Mouse (Mus musculus): ENCODE data around the gene Gm11937. TPM values are rescaled to one million over a fixed set of nuclear protein-coding genes. Genes with fewer than 3 reads are reported as not detected.
A peak's percentile ranks its signal among the peaks of the same experiment; 100 is the strongest.

Gene Gm11937
- polyA plus RNA-seq, 1 experiment from 2014 or later, result not detected

DNA sequence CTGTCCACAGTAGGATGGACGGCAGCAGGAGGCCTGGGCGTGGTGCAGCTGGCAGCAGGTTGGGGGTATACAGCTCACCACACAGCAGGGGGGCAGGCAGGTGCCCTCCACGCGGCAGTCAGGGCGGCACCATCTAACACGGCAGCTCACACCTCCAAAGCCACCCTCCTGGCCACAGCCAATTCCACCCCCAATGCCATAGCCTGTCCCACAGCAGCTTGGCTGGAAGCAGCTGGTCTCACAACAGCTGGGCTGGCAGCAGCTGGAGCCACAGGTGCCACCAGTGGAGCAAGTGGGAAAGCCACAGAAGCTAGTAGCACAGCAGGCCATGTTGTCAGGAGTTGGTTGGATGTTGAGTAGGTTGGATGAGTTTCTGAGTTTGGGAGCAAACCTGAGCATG lies 29.4 kb downstream of the Gm11937 start, which contains the start of gene Krtap1-5:
Gene Krtap1-5 (minus strand): TSS at position 381 of the 400 bp plus-strand sequence.
- H3K9me3 ChIP-seq (ENCODE audit: control insufficient read depth, low read length), result no peaks in the 10 kb centered on the region
- no peak within 1 kb of the TSS for H3K4me3 ChIP-seq (ENCODE audit: control insufficient read depth in 1 of 2, insufficient read depth in 1 of 2, low read depth in 1 of 2, low read length in 2 of 2)
- H3K4me1 ChIP-seq (ENCODE audit: control insufficient read depth in 2 of 2, insufficient read depth in 2 of 2, low read length in 2 of 2), result no peaks in the 10 kb centered on the region
- 74% methylated on average over 6 of the region's 6 CpGs for WGBS
- H3K27ac ChIP-seq (replicated peaks in 1 of 2; ENCODE audit: control insufficient read depth in 1 of 2, insufficient read depth in 1 of 2, low read depth in 2 of 2, low read length in 2 of 2), result no peak within 1 kb of the TSS
- no peaks in the 10 kb centered on the region for H3K36me3 ChIP-seq (ENCODE audit: control insufficient read depth, insufficient read depth, low read length)
- no peaks in the 10 kb centered on the region for H3K27me3 ChIP-seq (ENCODE audit: control insufficient read depth, insufficient read depth, low read length)
- no peak within 1 kb of the TSS for H3K4me2 ChIP-seq (ENCODE audit: low read length)
- no peak within 1 kb of the TSS for H3K9ac ChIP-seq (ENCODE audit: low read length)
- no peak for ATAC-seq (ENCODE audit: insufficient number of reproducible peaks, insufficient read depth, low FRiP score, low read depth)

DNA sequence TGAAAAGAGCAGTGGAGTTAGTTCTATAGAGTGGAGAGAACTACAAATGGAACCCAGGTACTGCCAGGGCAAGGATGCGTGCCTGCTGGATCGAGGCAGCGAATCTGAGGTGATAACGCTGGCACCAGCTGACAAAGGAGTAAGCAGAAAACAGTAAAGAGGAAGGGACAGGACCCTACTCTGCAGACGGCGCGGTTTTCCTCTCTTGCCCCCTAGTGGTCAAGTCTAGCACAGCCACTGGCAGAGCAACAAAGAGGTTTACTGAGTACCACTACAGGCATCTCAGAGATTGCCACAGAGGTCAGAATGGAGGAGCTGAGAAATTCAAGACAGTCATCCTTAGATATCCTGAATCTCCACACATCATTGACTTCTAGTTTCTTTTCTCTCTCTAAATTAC lies 35.9 kb downstream of the Gm11937 start:
- no peak for ATAC-seq (ENCODE audit: insufficient number of reproducible peaks, insufficient read depth, low FRiP score, low read depth)
- peak overlapping the region; percentile 50 for H3K4me2 ChIP-seq (ENCODE audit: low read length)
- no peak overlapping the region for H3K9ac ChIP-seq (ENCODE audit: low read length)
- H3K36me3 ChIP-seq (ENCODE audit: control insufficient read depth, insufficient read depth, low read length), result no peaks in the 10 kb centered on the region
- H3K4me1 ChIP-seq (ENCODE audit: control insufficient read depth in 2 of 2, insufficient read depth in 2 of 2, low read length in 2 of 2), result no peaks in the 10 kb centered on the region
- no peaks in the 10 kb centered on the region for H3K9me3 ChIP-seq (ENCODE audit: control insufficient read depth, low read length)
- no peak overlapping the region for H3K27ac ChIP-seq (replicated peaks in 1 of 2; ENCODE audit: control insufficient read depth in 1 of 2, insufficient read depth in 1 of 2, low read depth in 2 of 2, low read length in 2 of 2)
- no peak overlapping the region for H3K4me3 ChIP-seq (ENCODE audit: control insufficient read depth in 1 of 2, insufficient read depth in 1 of 2, low read depth in 1 of 2, low read length in 2 of 2)
- no peaks in the 10 kb centered on the region for H3K27me3 ChIP-seq (ENCODE audit: control insufficient read depth, insufficient read depth, low read length)
- 2% methylated on average over 7 of the region's 7 CpGs for WGBS

DNA sequence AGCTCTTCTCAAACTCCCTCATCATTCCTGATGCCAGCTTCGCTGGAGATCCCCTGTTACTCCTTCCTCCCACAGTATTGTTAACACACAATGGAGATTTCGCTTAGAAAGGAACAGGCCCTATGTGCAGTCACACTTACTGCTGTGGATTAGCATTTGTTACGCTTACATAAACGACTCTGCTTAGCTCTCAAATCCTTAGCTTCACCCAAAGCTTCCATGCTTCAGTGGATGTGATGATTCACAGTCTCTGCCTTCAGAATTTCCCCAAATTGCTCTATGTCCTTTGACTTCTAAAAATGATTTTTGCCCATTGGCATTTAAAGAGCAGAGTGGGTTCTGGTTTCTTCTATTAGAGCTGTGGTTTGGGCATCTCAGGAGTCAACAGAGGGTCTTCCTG lies 36.8 kb downstream of the Gm11937 start:
- H3K4me2 ChIP-seq (ENCODE audit: low read length), result no peak overlapping the region
- H3K36me3 ChIP-seq (ENCODE audit: control insufficient read depth, insufficient read depth, low read length), result no peaks in the 10 kb centered on the region
- H3K27me3 ChIP-seq (ENCODE audit: control insufficient read depth, insufficient read depth, low read length), result no peaks in the 10 kb centered on the region
- H3K27ac ChIP-seq (replicated peaks in 1 of 2; ENCODE audit: control insufficient read depth in 1 of 2, insufficient read depth in 1 of 2, low read depth in 2 of 2, low read length in 2 of 2), result no peak overlapping the region
- H3K9me3 ChIP-seq (ENCODE audit: control insufficient read depth, low read length), result no peaks in the 10 kb centered on the region
- no peaks in the 10 kb centered on the region for H3K4me1 ChIP-seq (ENCODE audit: control insufficient read depth in 2 of 2, insufficient read depth in 2 of 2, low read length in 2 of 2)
- H3K4me3 ChIP-seq (ENCODE audit: control insufficient read depth in 1 of 2, insufficient read depth in 1 of 2, low read depth in 1 of 2, low read length in 2 of 2), result no peak overlapping the region
- ATAC-seq (ENCODE audit: insufficient number of reproducible peaks, insufficient read depth, low FRiP score, low read depth), result no peak
- 65% methylated on average over 4 of the region's 4 CpGs for WGBS
- no peak overlapping the region for H3K9ac ChIP-seq (ENCODE audit: low read length)

DNA sequence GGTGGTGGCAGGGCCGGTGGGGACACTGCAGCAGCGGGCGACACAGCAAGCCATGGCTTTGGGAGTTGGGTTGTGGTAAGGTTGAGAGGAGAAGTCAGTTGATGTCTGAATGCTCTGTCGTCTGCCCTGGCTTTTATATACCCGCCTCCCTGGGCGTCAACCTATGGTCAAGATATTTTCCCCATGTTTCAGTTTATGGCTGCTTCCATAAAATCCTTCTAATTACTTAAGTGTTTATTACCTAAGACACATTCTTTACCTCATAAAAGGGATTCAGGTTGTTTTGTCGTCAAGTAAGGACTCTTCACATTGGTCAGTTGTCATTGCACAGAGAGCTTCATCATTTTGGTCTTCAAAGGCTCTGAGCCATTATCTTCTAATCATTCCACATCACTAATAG lies 43.5 kb downstream of the Gm11937 start, which contains the start of gene Krtap3-1:
Gene Krtap3-1 (minus strand): TSS at position 101 of the 400 bp plus-strand sequence.
- Histone ChIP-seq H3K4me1 (ENCODE audit: control insufficient read depth in 2 of 2, insufficient read depth in 2 of 2, low read length in 2 of 2) (no peaks in the 10 kb centered on the region), H3K9me3 (ENCODE audit: control insufficient read depth, low read length) (no peaks in the 10 kb centered on the region), H3K4me2 (ENCODE audit: low read length) (no peak within 1 kb of the TSS), H3K27me3 (ENCODE audit: control insufficient read depth, insufficient read depth, low read length) (no peaks in the 10 kb centered on the region), H3K27ac (replicated peaks in 1 of 2; ENCODE audit: control insufficient read depth in 1 of 2, insufficient read depth in 1 of 2, low read depth in 2 of 2, low read length in 2 of 2) (no peak within 1 kb of the TSS), H3K4me3 (ENCODE audit: control insufficient read depth in 1 of 2, insufficient read depth in 1 of 2, low read depth in 1 of 2, low read length in 2 of 2) (no peak within 1 kb of the TSS), H3K9ac (ENCODE audit: low read length) (no peak within 1 kb of the TSS), H3K36me3 (ENCODE audit: control insufficient read depth, insufficient read depth, low read length) (no peaks in the 10 kb centered on the region)
- WGBS, result 83% methylated on average over 7 of the region's 7 CpGs
- no peak for ATAC-seq (ENCODE audit: insufficient number of reproducible peaks, insufficient read depth, low FRiP score, low read depth)

DNA sequence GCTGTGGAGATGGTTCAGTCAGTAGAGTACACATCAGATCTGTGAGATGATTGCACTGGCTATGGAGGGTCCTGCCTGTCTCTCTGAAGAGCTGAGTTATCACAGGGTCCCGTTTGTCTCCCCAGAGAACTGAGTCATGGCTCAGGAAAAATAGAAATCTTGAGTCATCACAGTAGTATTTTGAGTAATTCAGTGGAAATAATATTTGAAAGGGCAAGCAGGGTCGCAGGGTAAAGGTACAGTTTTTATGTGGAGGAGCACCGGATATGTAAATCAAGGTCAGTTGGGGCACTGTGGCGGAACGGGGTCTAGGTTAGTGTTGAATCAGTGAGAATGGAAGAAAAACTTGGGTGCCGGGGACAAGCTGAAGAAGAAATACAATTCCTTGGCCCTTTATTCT lies 47.4 kb downstream of the Gm11937 start:
- ATAC-seq (ENCODE audit: insufficient number of reproducible peaks, insufficient read depth, low FRiP score, low read depth), result no peak
- 78% methylated on average over 6 of the region's 6 CpGs for whole genome bisulfite sequencing

More for the DNA sequence above, 47.4 kb downstream of the Gm11937 start:
- Histone ChIP-seq H3K36me3 (ENCODE audit: control insufficient read depth, insufficient read depth, low read length) (no peaks in the 10 kb centered on the region), H3K4me1 (ENCODE audit: control insufficient read depth in 2 of 2, insufficient read depth in 2 of 2, low read length in 2 of 2) (no peaks in the 10 kb centered on the region), H3K27ac (replicated peaks in 1 of 2; ENCODE audit: control insufficient read depth in 1 of 2, insufficient read depth in 1 of 2, low read depth in 2 of 2, low read length in 2 of 2) (no peak overlapping the region), H3K4me2 (ENCODE audit: low read length) (no peak overlapping the region), H3K9me3 (ENCODE audit: control insufficient read depth, low read length) (no peaks in the 10 kb centered on the region), H3K9ac (ENCODE audit: low read length) (no peak overlapping the region), H3K27me3 (ENCODE audit: control insufficient read depth, insufficient read depth, low read length) (no peaks in the 10 kb centered on the region), H3K4me3 (ENCODE audit: control insufficient read depth in 1 of 2, insufficient read depth in 1 of 2, low read depth in 1 of 2, low read length in 2 of 2) (no peak overlapping the region)

Other genes starting within 250 kb of the Gm11937 start
- gene Krt28, start 235.3 kb downstream of the Gm11937 start, polyA plus RNA-seq (2014; fragmentation: Nextera tagmentation; extraction: Ambion mirVana), result 0.20 TPM in 1 of 2 replicates, not detected in the other
- 15.7 and 18.4 TPM in 2 replicates for gene Krt10, start 220.8 kb downstream of the Gm11937 start, polyA plus RNA-seq (2014; fragmentation: Nextera tagmentation; extraction: Ambion mirVana)
- gene Krt12, start 187.9 kb downstream of the Gm11937 start, polyA plus RNA-seq (2014; fragmentation: Nextera tagmentation; extraction: Ambion mirVana), result not detected in 2 replicates
- gene Krt20, start 172.0 kb downstream of the Gm11937 start, polyA plus RNA-seq (2014; fragmentation: Nextera tagmentation; extraction: Ambion mirVana), result 0.67 and 0.70 TPM in 2 replicates
- gene Krt23, start 117.1 kb downstream of the Gm11937 start, polyA plus RNA-seq (2014; fragmentation: Nextera tagmentation; extraction: Ambion mirVana), result 0.38 TPM in 1 of 2 replicates, not detected in the other
- not detected in 2 replicates for gene Krt39, start 88.9 kb downstream of the Gm11937 start, polyA plus RNA-seq (2014; fragmentation: Nextera tagmentation; extraction: Ambion mirVana)
- gene Krt40, start 67.0 kb downstream of the Gm11937 start, polyA plus RNA-seq (2014; fragmentation: Nextera tagmentation; extraction: Ambion mirVana), result not detected in 2 replicates
- not detected in 2 replicates for gene Krtap3-3, start 59.3 kb downstream of the Gm11937 start, polyA plus RNA-seq (2014; fragmentation: Nextera tagmentation; extraction: Ambion mirVana)
- gene Krtap3-2, start 53.3 kb downstream of the Gm11937 start, polyA plus RNA-seq (2014; fragmentation: Nextera tagmentation; extraction: Ambion mirVana), result not detected in 2 replicates
- not detected in 2 replicates for gene Gm11939, start 50.7 kb downstream of the Gm11937 start, polyA plus RNA-seq (2014; fragmentation: Nextera tagmentation; extraction: Ambion mirVana)
- not detected in 2 replicates for gene Krtap3-1, start 43.6 kb downstream of the Gm11937 start, polyA plus RNA-seq (2014; fragmentation: Nextera tagmentation; extraction: Ambion mirVana)
- not detected in 2 replicates for gene Krtap1-5, start 29.2 kb downstream of the Gm11937 start, polyA plus RNA-seq (2014; fragmentation: Nextera tagmentation; extraction: Ambion mirVana)
- gene Krtap1-4, start 26.5 kb downstream of the Gm11937 start, polyA plus RNA-seq (2014; fragmentation: Nextera tagmentation; extraction: Ambion mirVana), result not detected in 2 replicates
- not detected in 2 replicates for gene Krtap1-3, start 18.9 kb downstream of the Gm11937 start, polyA plus RNA-seq (2014; fragmentation: Nextera tagmentation; extraction: Ambion mirVana)
- not detected in 2 replicates for gene Krtap9-3, start 12.1 kb downstream of the Gm11937 start, polyA plus RNA-seq (2014; fragmentation: Nextera tagmentation; extraction: Ambion mirVana)
- not detected in 2 replicates for gene Gm11938, start 6.9 kb downstream of the Gm11937 start, polyA plus RNA-seq (2014; fragmentation: Nextera tagmentation; extraction: Ambion mirVana)
- gene Krtap2-4, start 4.7 kb upstream of the Gm11937 start, polyA plus RNA-seq (2014; fragmentation: Nextera tagmentation; extraction: Ambion mirVana), result not detected in 2 replicates
- not detected in 2 replicates for gene Gm11562, start 10.2 kb upstream of the Gm11937 start, polyA plus RNA-seq (2014; fragmentation: Nextera tagmentation; extraction: Ambion mirVana)
- gene Krtap4-1, start 18.0 kb upstream of the Gm11937 start, polyA plus RNA-seq (2014; fragmentation: Nextera tagmentation; extraction: Ambion mirVana), result not detected in 2 replicates
- gene Krtap4-2, start 24.9 kb upstream of the Gm11937 start, polyA plus RNA-seq (2014; fragmentation: Nextera tagmentation; extraction: Ambion mirVana), result not detected in 2 replicates
- not detected in 2 replicates for gene Krtap4-7, start 33.9 kb upstream of the Gm11937 start, polyA plus RNA-seq (2014; fragmentation: Nextera tagmentation; extraction: Ambion mirVana)
- gene Gm11555, start 40.0 kb upstream of the Gm11937 start, polyA plus RNA-seq (2014; fragmentation: Nextera tagmentation; extraction: Ambion mirVana), result not detected in 2 replicates
- gene Gm11563, start 48.8 kb upstream of the Gm11937 start, polyA plus RNA-seq (2014; fragmentation: Nextera tagmentation; extraction: Ambion mirVana), result not detected in 2 replicates
- gene Krtap4-6, start 55.8 kb upstream of the Gm11937 start, polyA plus RNA-seq (2014; fragmentation: Nextera tagmentation; extraction: Ambion mirVana), result not detected in 2 replicates
- not detected in 2 replicates for gene Gm14190, start 80.6 kb upstream of the Gm11937 start, polyA plus RNA-seq (2014; fragmentation: Nextera tagmentation; extraction: Ambion mirVana)
- gene Gm14180, start 124.1 kb upstream of the Gm11937 start, polyA plus RNA-seq (2014; fragmentation: Nextera tagmentation; extraction: Ambion mirVana), result not detected in 2 replicates
- not detected in 2 replicates for gene Gm11595, start 162.7 kb upstream of the Gm11937 start, polyA plus RNA-seq (2014; fragmentation: Nextera tagmentation; extraction: Ambion mirVana)
- gene Krtap4-8, start 170.5 kb upstream of the Gm11937 start, polyA plus RNA-seq (2014; fragmentation: Nextera tagmentation; extraction: Ambion mirVana), result not detected in 2 replicates
- not detected in 2 replicates for gene Krtap4-9, start 175.0 kb upstream of the Gm11937 start, polyA plus RNA-seq (2014; fragmentation: Nextera tagmentation; extraction: Ambion mirVana)
- gene Gm11596, start 183.3 kb upstream of the Gm11937 start, polyA plus RNA-seq (2014; fragmentation: Nextera tagmentation; extraction: Ambion mirVana), result not detected in 2 replicates
- not detected in 2 replicates for gene Gm11569, start 188.7 kb upstream of the Gm11937 start, polyA plus RNA-seq (2014; fragmentation: Nextera tagmentation; extraction: Ambion mirVana)
- not detected in 2 replicates for gene Gm11554, start 194.3 kb upstream of the Gm11937 start, polyA plus RNA-seq (2014; fragmentation: Nextera tagmentation; extraction: Ambion mirVana)
- not detected in 2 replicates for gene Krtap4-13, start 199.7 kb upstream of the Gm11937 start, polyA plus RNA-seq (2014; fragmentation: Nextera tagmentation; extraction: Ambion mirVana)
- not detected in 2 replicates for gene Gm11564, start 205.5 kb upstream of the Gm11937 start, polyA plus RNA-seq (2014; fragmentation: Nextera tagmentation; extraction: Ambion mirVana)
- gene 2300003K06Rik, start 227.9 kb upstream of the Gm11937 start, polyA plus RNA-seq (2014; fragmentation: Nextera tagmentation; extraction: Ambion mirVana), result not detected in 2 replicates
- gene Krtap4-16, start 241.4 kb upstream of the Gm11937 start, polyA plus RNA-seq (2014; fragmentation: Nextera tagmentation; extraction: Ambion mirVana), result not detected in 2 replicates
- not detected in 2 replicates for gene Gm11568, start 247.7 kb upstream of the Gm11937 start, polyA plus RNA-seq (2014; fragmentation: Nextera tagmentation; extraction: Ambion mirVana)

Data from heart, embryonic 14.5 days (tissue).